Mouse (Mus musculus): ENCODE results near the gene Ifngr2. TPM values are rescaled to one million over a fixed set of nuclear protein-coding genes. Genes with fewer than 3 reads are reported as not detected.
"Not testable (repeated sequence)": the region's sequence is repeated elsewhere in the genome, so short reads cannot be mapped to it uniquely, and the experiment has no call there.

The Ifngr2 gene
- 100 to 1,000 TPM; 122 to 145 (median 132) TPM for total RNA-seq (2022)

- DNase-seq (ENCODE audit: low spot score) = peak; percentile 48
Observed at GRCm38 (mm10) chr16:91546836-91547741, at the start of gene Ifngr2. TSS of gene Ifngr2 (plus strand) at chr16:91547072.

- DNase-seq (ENCODE audit: low spot score) = no peak
Observed at GRCm38 (mm10) chr16:91498041-91498440, 48.8 kb upstream of the Ifngr2 start.

- no peak for DNase-seq (ENCODE audit: low spot score)
Observed at GRCm38 (mm10) chr16:91504701-91505100, 42.2 kb upstream of the Ifngr2 start.

GRCm38 (mm10) chr16:91505116-91505601 is 41.7 kb upstream of the Ifngr2 start:
- no peak for DNase-seq (ENCODE audit: low spot score)

- no peak for DNase-seq (ENCODE audit: low spot score)
Observed at GRCm38 (mm10) chr16:91506396-91506795, 40.5 kb upstream of the Ifngr2 start.

- DNase-seq (ENCODE audit: low spot score) = peak; percentile 88
Observed at GRCm38 (mm10) chr16:91512161-91512787, 34.6 kb upstream of the Ifngr2 start.

GRCm38 (mm10) chr16:91513099-91513498 is 33.8 kb upstream of the Ifngr2 start:
- no peak for DNase-seq (ENCODE audit: low spot score)

GRCm38 (mm10) chr16:91517020-91517419 is 29.9 kb upstream of the Ifngr2 start:
- no peak for DNase-seq (ENCODE audit: low spot score)

GRCm38 (mm10) chr16:91522040-91522439 is 24.8 kb upstream of the Ifngr2 start:
- DNase-seq (ENCODE audit: low spot score) = no peak

- peak; percentile 35 for DNase-seq (ENCODE audit: low spot score)
Observed at GRCm38 (mm10) chr16:91522479-91523309, 24.2 kb upstream of the Ifngr2 start.

GRCm38 (mm10) chr16:91524206-91524605 is 22.7 kb upstream of the Ifngr2 start:
- no peak for DNase-seq (ENCODE audit: low spot score)

GRCm38 (mm10) chr16:91526274-91526673 is 20.6 kb upstream of the Ifngr2 start:
- no peak for DNase-seq (ENCODE audit: low spot score)

- peak; percentile 58 for DNase-seq (ENCODE audit: low spot score)
Observed at GRCm38 (mm10) chr16:91527051-91527450, 19.8 kb upstream of the Ifngr2 start.

- DNase-seq (ENCODE audit: low spot score) = no peak
Observed at GRCm38 (mm10) chr16:91527500-91527899, 19.4 kb upstream of the Ifngr2 start.

GRCm38 (mm10) chr16:91528578-91528977 is 18.3 kb upstream of the Ifngr2 start:
- DNase-seq (ENCODE audit: low spot score) = no peak

- not testable (repeated sequence) for DNase-seq (ENCODE audit: low spot score)
Observed at GRCm38 (mm10) chr16:91530830-91531229, 16.0 kb upstream of the Ifngr2 start.

GRCm38 (mm10) chr16:91531856-91532255 is 15.0 kb upstream of the Ifngr2 start:
- no peak for DNase-seq (ENCODE audit: low spot score)

- DNase-seq (ENCODE audit: low spot score) = no peak
Observed at GRCm38 (mm10) chr16:91532429-91532828, 14.4 kb upstream of the Ifngr2 start.

- no peak for DNase-seq (ENCODE audit: low spot score)
Observed at GRCm38 (mm10) chr16:91533097-91534001, 13.5 kb upstream of the Ifngr2 start.

- no peak for DNase-seq (ENCODE audit: low spot score)
Observed at GRCm38 (mm10) chr16:91534477-91534876, 12.4 kb upstream of the Ifngr2 start.

GRCm38 (mm10) chr16:91534888-91535287 is 12.0 kb upstream of the Ifngr2 start:
- no peak for DNase-seq (ENCODE audit: low spot score)
